Comparison of ENCODE assay signal across 8 mouse cellular contexts in the genomic region with DNA sequence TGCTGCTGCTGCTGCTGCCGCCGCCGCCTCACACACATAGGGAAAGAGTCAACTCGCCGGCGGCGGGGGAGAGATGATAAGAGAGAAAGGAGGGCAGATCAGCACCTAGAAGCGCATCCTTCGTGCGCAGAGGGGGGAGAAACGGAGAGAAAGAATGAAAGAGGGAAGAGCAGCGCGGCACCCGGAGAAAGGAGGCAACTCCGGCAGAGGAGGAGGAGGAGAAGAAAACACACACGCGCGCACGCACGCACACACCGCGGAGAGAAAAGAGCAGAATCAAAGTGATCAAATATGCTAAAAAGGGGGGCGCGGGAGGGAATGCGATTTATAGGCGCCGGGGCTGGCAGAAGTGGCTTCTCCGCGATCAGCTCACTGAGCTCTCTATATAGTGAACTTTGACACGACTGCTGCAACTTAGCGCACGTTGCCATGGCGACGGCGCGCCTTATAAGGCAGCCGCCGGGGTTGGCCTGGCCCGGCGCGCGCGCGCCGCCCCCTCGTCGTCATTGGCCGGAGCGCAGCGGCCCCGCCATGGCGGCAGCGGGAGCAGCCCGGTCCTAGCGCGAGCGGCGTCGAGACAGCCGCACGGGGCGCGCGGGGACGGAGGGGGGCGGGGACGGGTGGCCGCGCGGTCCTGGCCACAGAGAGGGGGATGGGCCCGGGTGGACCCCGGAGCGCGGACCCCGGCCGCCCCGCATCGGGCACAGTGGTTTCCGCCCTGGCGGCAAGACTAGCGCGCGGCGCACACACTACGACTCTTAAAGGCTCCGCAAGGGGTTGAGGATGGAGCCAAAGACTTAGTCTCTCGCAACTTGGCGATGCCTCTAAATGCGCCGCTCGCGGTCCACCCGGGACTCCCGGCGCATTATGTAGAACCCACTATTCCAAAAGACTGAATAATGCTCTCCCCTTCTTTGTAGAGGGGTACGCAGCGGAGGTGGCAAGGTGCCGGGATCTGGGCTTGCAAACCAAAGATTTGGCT. TPM values are rescaled to one million over a fixed set of nuclear protein-coding genes. Genes with fewer than 3 reads are reported as not detected.
DNase-seq lines count a peak whose midpoint lies in the region; ATAC-seq lines count a peak whose summit lies in the region.

No protein-coding gene starts in this region.

- H3K9me3 ChIP-seq in hindbrain, embryonic 10.5 days: no peaks in the 10 kb centered on the region
- H3K9me3 ChIP-seq in lung, embryonic 15.5 days: no peaks in the 10 kb centered on the region

- peak overlapping the region; percentile 93 for H3K4me3 ChIP-seq in hindbrain, embryonic 10.5 days
- peak overlapping the region; percentile 80 for H3K4me3 ChIP-seq in lung, embryonic 15.5 days

- H3K27me3 ChIP-seq in hindbrain, embryonic 10.5 days (ENCODE audit: insufficient read depth, poor library complexity, severe bottlenecking): peaks cover 24% of the 10 kb centered on the region
- no peaks in the 10 kb centered on the region for H3K27me3 ChIP-seq in lung, embryonic 15.5 days

- peaks cover 36% of the 10 kb centered on the region for H3K4me1 ChIP-seq in hindbrain, embryonic 10.5 days (replicated peaks)
- H3K4me1 ChIP-seq in lung, embryonic 15.5 days: peaks cover 10% of the 10 kb centered on the region; the same call in 1 of the 2 replicates

- under 1% methylated on average over 97 of the region's 98 CpGs for WGBS in hindbrain, embryonic 10.5 days
- under 1% methylated on average over 95 of the region's 98 CpGs for WGBS in lung, embryonic 15.5 days

- ATAC-seq in lung, embryonic 15.5 days (ENCODE audit: borderline replicate concordance, extremely low read depth, low FRiP score, low TSS enrichment): peak; percentile 93

- peak overlapping the region; percentile 99 for H3K27ac ChIP-seq in hindbrain, embryonic 10.5 days
- H3K27ac ChIP-seq in lung, embryonic 15.5 days: peak overlapping the region; percentile 100

- H3K9ac ChIP-seq in lung, embryonic 15.5 days: peak overlapping the region; percentile 99

- peak; percentile 97 for DNase-seq in adrenal gland, adult 2 months
- peak; percentile 95 to 96 for DNase-seq in cerebellum, postnatal 10 days
- DNase-seq in frontal cortex, postnatal 10 days (ENCODE audit: low spot score in 2 of 2): peak; percentile 67 to 73
- peak; percentile 95 for DNase-seq in hindbrain, embryonic 10.5 days (ENCODE audit: low spot score)
- peak; percentile 92 for DNase-seq in layer of hippocampus, adult 9-11 months
- DNase-seq in retina, embryonic 14.5 days (ENCODE audit: low spot score): peak; percentile 98
- DNase-seq in T-cell, adult 2 months (ENCODE audit: low spot score): no peak

- peak overlapping the region; percentile 70 for H3K4me2 ChIP-seq in lung, embryonic 15.5 days

- peaks cover 35% of the 10 kb centered on the region for H3K36me3 ChIP-seq in hindbrain, embryonic 10.5 days
- peaks cover 8% of the 10 kb centered on the region; the same call in 1 of the 2 replicates for H3K36me3 ChIP-seq in lung, embryonic 15.5 days

RNA-seq across cellular contexts. Expression of a gene that starts 4.9 kb away (rescaled TPM):
- total RNA-seq in adrenal gland, adult 2 months (2021): 100 to 1,000 TPM; 109 to 132 TPM
- polyA plus RNA-seq in adrenal gland, adult 2 months (2012; rRNA removed): 401 and 472 TPM in 2 replicates
- polyA plus RNA-seq in hindbrain, embryonic 10.5 days (2016; fragmentation: Nextera tagmentation; extraction: Ambion mirVana): 83.4 and 86.4 TPM in 2 replicates
- 107 and 108 TPM in 2 replicates for polyA plus RNA-seq in lung, embryonic 15.5 days (2015; fragmentation: Nextera tagmentation; extraction: Ambion mirVana)
